In the genomic region with DNA sequence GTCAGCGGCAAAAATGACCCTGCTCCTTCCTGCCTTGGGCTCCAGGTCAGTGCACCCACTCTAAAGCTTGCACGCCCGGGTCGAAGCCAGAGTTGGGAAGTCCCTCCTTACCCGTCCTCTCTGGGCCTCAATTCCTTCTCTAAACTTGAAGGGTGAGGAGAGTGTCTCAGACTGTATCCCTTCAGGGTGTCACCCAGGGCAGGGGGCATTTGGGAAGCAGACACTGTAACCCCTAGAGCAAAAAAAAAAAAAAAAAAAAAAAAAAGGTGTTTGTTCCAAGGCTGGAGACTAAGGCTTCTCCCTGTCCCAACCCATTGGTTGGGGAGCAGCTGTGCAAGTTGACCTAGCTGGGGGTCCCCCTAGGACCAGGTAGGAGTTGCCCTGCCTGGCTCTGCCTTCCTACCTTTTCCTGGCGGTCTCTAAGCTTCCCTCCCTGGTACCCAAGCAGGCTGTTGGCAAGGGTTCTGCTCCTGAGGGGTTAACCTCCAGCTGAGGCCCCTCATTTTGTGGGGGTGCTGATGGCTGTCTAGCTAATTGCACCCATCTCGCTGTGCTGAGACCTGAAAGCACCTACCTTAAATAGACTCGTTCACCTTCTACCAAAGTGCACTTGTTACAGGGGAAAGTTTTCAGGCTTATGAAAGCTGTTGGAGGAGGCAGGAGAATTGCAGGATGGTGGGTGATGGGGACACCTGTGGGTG, we compare ENCODE assay signal across 8 mouse cellular contexts. TPM values are rescaled to one million over a fixed set of nuclear protein-coding genes. Genes with fewer than 3 reads are reported as not detected.
DNase-seq lines count a peak whose midpoint lies in the region; ATAC-seq and TF ChIP-seq lines count a peak whose summit lies in the region.

No protein-coding gene starts in this region.

- H3K9ac ChIP-seq in heart, embryonic 14.5 days (ENCODE audit: low read length): peak overlapping the region; percentile 73; the same call in 1 of the 2 replicates
- peak overlapping the region; percentile 71 for H3K9ac ChIP-seq in ES-Bruce4 (ENCODE audit: low read depth, poor library complexity, severe bottlenecking)
- no peak overlapping the region for H3K9ac ChIP-seq in forebrain, embryonic 14.5 days (ENCODE audit: low read length)
- H3K9ac ChIP-seq in liver, embryonic 16.5 days (ENCODE audit: low read depth, low read length): peak overlapping the region; percentile 49; the same call in 1 of the 2 replicates

- no peaks in the 10 kb centered on the region for H3K27me3 ChIP-seq in heart, embryonic 14.5 days (ENCODE audit: control insufficient read depth, insufficient read depth, low read length)
- H3K27me3 ChIP-seq in ES-Bruce4 (ENCODE audit: control insufficient read depth, insufficient read depth, low read length, poor library complexity, severe bottlenecking): no peaks in the 10 kb centered on the region; the same call in 1 of the 2 replicates
- peaks cover 18% of the 10 kb centered on the region for H3K27me3 ChIP-seq in forebrain, embryonic 14.5 days (replicated peaks; ENCODE audit: control insufficient read depth, insufficient read depth, low read length)
- H3K27me3 ChIP-seq in liver, embryonic 16.5 days (ENCODE audit: control insufficient read depth, insufficient read depth, low read depth, low read length): peaks cover 17% of the 10 kb centered on the region

- peak overlapping the region; percentile 93 for H3K4me2 ChIP-seq in heart, embryonic 14.5 days (ENCODE audit: low read length)
- peak overlapping the region; percentile 91 for H3K4me2 ChIP-seq in forebrain, embryonic 14.5 days (ENCODE audit: low read length)
- peak overlapping the region; percentile 68 for H3K4me2 ChIP-seq in liver, embryonic 16.5 days (ENCODE audit: low read depth, low read length)

- intact Hi-C loops in heart, postnatal 25 days (cut with DNase I): loop anchor here (5.0 kb wide), 1 partner anchor 37 kb away; no protein-coding TSS in a partner anchor

- WGBS in heart, embryonic 14.5 days: 61% methylated on average over 8 of the region's 8 CpGs
- 65% methylated on average over 8 of the region's 8 CpGs for WGBS in forebrain, embryonic 14.5 days
- 33% methylated on average over 8 of the region's 8 CpGs for WGBS in liver, embryonic 16.5 days (ENCODE audit: insufficient replicate concordance)

- ATAC-seq in heart, embryonic 14.5 days (ENCODE audit: insufficient number of reproducible peaks, insufficient read depth, low FRiP score, low read depth): no peak
- no peak for ATAC-seq in forebrain, embryonic 14.5 days
- ATAC-seq in liver, embryonic 16.5 days (ENCODE audit: low read depth): no peak

- no peaks in the 10 kb centered on the region for H3K9me3 ChIP-seq in heart, embryonic 14.5 days (ENCODE audit: control insufficient read depth, low read length)
- no peaks in the 10 kb centered on the region for H3K9me3 ChIP-seq in ES-Bruce4 (replicated peaks; ENCODE audit: control insufficient read depth, insufficient read depth, low read length, poor library complexity, severe bottlenecking)
- H3K9me3 ChIP-seq in forebrain, embryonic 14.5 days (replicated peaks; ENCODE audit: control insufficient read depth, low read length): no peaks in the 10 kb centered on the region
- H3K9me3 ChIP-seq in liver, embryonic 16.5 days (replicated peaks; ENCODE audit: control insufficient read depth, low read length): no peaks in the 10 kb centered on the region

- TF ChIP-seq CTCF in ES-Bruce4 (IDR thresholded peaks at IDR 0.05; ENCODE audit: low read depth, low read length): no peak

- H3K4me3 ChIP-seq in heart, embryonic 14.5 days (ENCODE audit: control insufficient read depth in 1 of 2, insufficient read depth in 1 of 2, low read depth in 1 of 2, low read length in 2 of 2): peak overlapping the region; percentile 57 to 71
- peak overlapping the region; percentile 93 for H3K4me3 ChIP-seq in ES-Bruce4 (ENCODE audit: low read depth, low read length)
- peak overlapping the region; percentile 43 for H3K4me3 ChIP-seq in forebrain, embryonic 14.5 days (ENCODE audit: low read depth, low read length)
- peak overlapping the region; percentile 63 for H3K4me3 ChIP-seq in liver, embryonic 16.5 days (ENCODE audit: low read depth, low read length)

- no peak overlapping the region for H3K27ac ChIP-seq in heart, embryonic 14.5 days (replicated peaks in 1 of 2; ENCODE audit: control insufficient read depth in 1 of 2, insufficient read depth in 1 of 2, low read depth in 2 of 2, low read length in 2 of 2)
- H3K27ac ChIP-seq in ES-Bruce4 (ENCODE audit: insufficient read depth, low read length): no peak overlapping the region
- H3K27ac ChIP-seq in forebrain, embryonic 14.5 days (ENCODE audit: low read depth, low read length): no peak overlapping the region
- no peak overlapping the region for H3K27ac ChIP-seq in liver, embryonic 16.5 days (ENCODE audit: low read length)

- peaks cover 36 to 49% of the 10 kb centered on the region in 2 experiments for H3K4me1 ChIP-seq in heart, embryonic 14.5 days (ENCODE audit: control insufficient read depth in 2 of 2, insufficient read depth in 2 of 2, low read length in 2 of 2)
- peaks cover 5% of the 10 kb centered on the region for H3K4me1 ChIP-seq in ES-Bruce4 (ENCODE audit: control insufficient read depth, insufficient read depth, low read length)
- H3K4me1 ChIP-seq in forebrain, embryonic 14.5 days (ENCODE audit: control insufficient read depth, insufficient read depth, low read length): peaks cover 21% of the 10 kb centered on the region
- peaks cover 37% of the 10 kb centered on the region for H3K4me1 ChIP-seq in liver, embryonic 16.5 days (ENCODE audit: control insufficient read depth, low read depth, low read length)

- TF ChIP-seq POLR2A in ES-Bruce4 (IDR thresholded peaks at IDR 0.05; ENCODE audit: insufficient read depth, low read length): no peak

- TF ChIP-seq EP300 in ES-Bruce4 (IDR thresholded peaks at IDR 0.05; ENCODE audit: insufficient read depth, low read depth, low read length): no peak

- no peaks in the 10 kb centered on the region for H3K36me3 ChIP-seq in heart, embryonic 14.5 days (ENCODE audit: control insufficient read depth, insufficient read depth, low read length)
- H3K36me3 ChIP-seq in ES-Bruce4 (ENCODE audit: control insufficient read depth, insufficient read depth, low read length, poor library complexity, severe bottlenecking): no peaks in the 10 kb centered on the region
- no peaks in the 10 kb centered on the region for H3K36me3 ChIP-seq in forebrain, embryonic 14.5 days (ENCODE audit: control insufficient read depth, insufficient read depth, low read length)
- no peaks in the 10 kb centered on the region for H3K36me3 ChIP-seq in liver, embryonic 16.5 days (ENCODE audit: control insufficient read depth, insufficient read depth)

- no peak for DNase-seq in heart, postnatal 25 days (ENCODE audit: low spot score)
- no peak for DNase-seq in forebrain, embryonic 14.5 days (ENCODE audit: low spot score)
- no peak for DNase-seq in urinary bladder, adult 2 months (ENCODE audit: low spot score)
- no peak for DNase-seq in gastrocnemius, postnatal 25 days
- no peak for DNase-seq in testis, postnatal 14 days (ENCODE audit: low spot score)

RNA-seq across cellular contexts. Expression of gene Inf2, which starts 1.1 kb away (rescaled TPM):
- polyA plus RNA-seq in heart, embryonic 14.5 days (2014; fragmentation: Nextera tagmentation; extraction: Ambion mirVana): 2.9 and 3.6 TPM in 2 replicates
- total RNA-seq in heart, postnatal 25 days (2021): 10 to 100 TPM; 15.8 to 20.0 TPM
- 28.2 and 28.3 TPM in 2 replicates for polyA plus RNA-seq in ES-Bruce4 (2011; ENCODE audit: insufficient read depth, insufficient read length, low read depth, missing spikeins)
- 2.6 and 2.9 TPM in 2 replicates for polyA plus RNA-seq in forebrain, embryonic 14.5 days (2014; fragmentation: Nextera tagmentation; extraction: Ambion mirVana)
- polyA plus RNA-seq in liver, embryonic 16.5 days (2015; fragmentation: Nextera tagmentation; extraction: Ambion mirVana): 1.2 and 2.7 TPM in 2 replicates
- polyA plus RNA-seq in urinary bladder, adult 2 months (2012; rRNA removed): 37.4 and 52.8 TPM in 2 replicates
- total RNA-seq in gastrocnemius, postnatal 25 days (2021): 10 to 100 TPM; 10.3 to 10.9 TPM

RNA-seq across cellular contexts. Expression of gene Adssl1, which starts 30.2 kb away (rescaled TPM):
- polyA plus RNA-seq in heart, embryonic 14.5 days (2014; fragmentation: Nextera tagmentation; extraction: Ambion mirVana): 88.3 and 89.7 TPM in 2 replicates
- total RNA-seq in heart, postnatal 25 days (2021): 100 to 1,000 TPM; 147 TPM
- 6.6 and 8.7 TPM in 2 replicates for polyA plus RNA-seq in ES-Bruce4 (2011; ENCODE audit: insufficient read depth, insufficient read length, low read depth, missing spikeins)
- 2.0 and 2.1 TPM in 2 replicates for polyA plus RNA-seq in forebrain, embryonic 14.5 days (2014; fragmentation: Nextera tagmentation; extraction: Ambion mirVana)
- 12.4 and 14.0 TPM in 2 replicates for polyA plus RNA-seq in liver, embryonic 16.5 days (2015; fragmentation: Nextera tagmentation; extraction: Ambion mirVana)
- polyA plus RNA-seq in urinary bladder, adult 2 months (2012; rRNA removed): 19.5 and 26.9 TPM in 2 replicates
- 100 to 1,000 TPM; 887 to 928 TPM for total RNA-seq in gastrocnemius, postnatal 25 days (2021)

RNA-seq across cellular contexts. Expression of gene Siva1, which starts 54.8 kb away (rescaled TPM):
- 136 and 153 TPM in 2 replicates for polyA plus RNA-seq in heart, embryonic 14.5 days (2014; fragmentation: Nextera tagmentation; extraction: Ambion mirVana)
- 10 to 100 TPM; 29.5 to 35.7 TPM for total RNA-seq in heart, postnatal 25 days (2021)
- 103 and 104 TPM in 2 replicates for polyA plus RNA-seq in ES-Bruce4 (2011; ENCODE audit: insufficient read depth, insufficient read length, low read depth, missing spikeins)
- 94.1 and 155 TPM in 2 replicates for polyA plus RNA-seq in forebrain, embryonic 14.5 days (2014; fragmentation: Nextera tagmentation; extraction: Ambion mirVana)
- 84.7 and 89.5 TPM in 2 replicates for polyA plus RNA-seq in liver, embryonic 16.5 days (2015; fragmentation: Nextera tagmentation; extraction: Ambion mirVana)
- 62.6 and 71.8 TPM in 2 replicates for polyA plus RNA-seq in urinary bladder, adult 2 months (2012; rRNA removed)
- 10 to 100 TPM; 13.4 to 16.1 TPM for total RNA-seq in gastrocnemius, postnatal 25 days (2021)

Comparison
In these comparisons a context has a peak if more than half of its experiments do, and no peak if none do; other contexts are left out.
1. H3K4me3 ChIP-seq: peak in every context shown above with its lines; median percentile 93 in ES-Bruce4; 64 in heart, embryonic 14.5 days; 63 in liver, embryonic 16.5 days; 43 in forebrain, embryonic 14.5 days.